Mouse (Mus musculus) kidney, postnatal 0 days (tissue): ENCODE data around the gene Epha2. TPM values are rescaled to one million over a fixed set of nuclear protein-coding genes. Genes with fewer than 3 reads are reported as not detected.

Source experiments
- ATAC-seq: fragments of 200-750 bp; cut with Nextera tagmentation; replicated peaks from 2 replicates; pipeline ENCODE4 v1.8.0; 2017; ENCODE audit warnings: low read depth, moderate number of reproducible peaks, moderate TSS enrichment, moderate library complexity; ENCODE audit not compliant: low FRiP score
- DNase-seq: peaks from one replicate; pipeline ENCODE4 v3.0.0-alpha.2; 2016; ENCODE audit warnings: low spot score
- H3K27ac ChIP-seq: fragments of 300-500 bp; sonication (generic); 2 replicates; pipeline ENCODE4 v1.5.1; 2014; ENCODE audit warnings: mild to moderate bottlenecking
- H3K27me3 ChIP-seq: fragments of 300-500 bp; sonication (generic); 2 replicates; pipeline ENCODE4 v1.6.1; 2014; ENCODE audit warnings: low read length, mixed read lengths; ENCODE audit not compliant: insufficient read depth
- H3K36me3 ChIP-seq: fragments of 300-500 bp; sonication (generic); 2 replicates; pipeline ENCODE4 v1.6.1; 2014; ENCODE audit warnings: low read length, mixed read lengths; ENCODE audit not compliant: insufficient read depth
- H3K4me1 ChIP-seq: fragments of 300-500 bp; sonication (generic); replicated peaks from 2 replicates; pipeline ENCODE4 v1.6.1; 2014; ENCODE audit warnings: antibody characterized with exemption, low read length, mixed read lengths; ENCODE audit not compliant: insufficient read depth
- H3K4me2 ChIP-seq: fragments of 300-500 bp; sonication (generic); 2 replicates; pipeline ENCODE4 v1.6.1; 2014; ENCODE audit warnings: mild to moderate bottlenecking, low read length, moderate library complexity, mixed read lengths
- H3K4me3 ChIP-seq: fragments of 300-500 bp; sonication (generic); replicated peaks from 2 replicates; pipeline ENCODE4 v1.5.1; 2014; ENCODE audit warnings: low read depth, low read length
- H3K9ac ChIP-seq: fragments of 300-500 bp; sonication (generic); 2 replicates; pipeline ENCODE4 v1.6.1; 2014; ENCODE audit warnings: low read depth, low read length
- H3K9me3 ChIP-seq: fragments of 300-500 bp; sonication (generic); replicated peaks from 2 replicates; pipeline ENCODE4 v1.6.1; 2016; ENCODE audit warnings: low read length, inconsistent platforms, mixed read lengths
- CTCF ChIP-seq: IDR thresholded peaks from 2 replicates; pipeline ENCODE4 v1.5.1; 2016; ENCODE audit warnings: antibody characterized with exemption, low read depth, mild to moderate bottlenecking, moderate library complexity
- WGBS: fragments of 180-500 bp; shearing (Covaris S2); extraction: QIAGEN DNeasy Blood & Tissue Kit; methylation state at CpG from one replicate; pipeline ENCODE4 v1.1.7; 2014; 5-methylcytosine and 5-hydroxymethylcytosine counted together
- polyA plus RNA-seq: library from polyadenylated mRNA; unstranded; fragments of >200 nt; fragmentation: Nextera tagmentation; extraction: Ambion mirVana; gene quantifications from 2 replicates; pipeline ENCODE4 v1.2.1, GENCODE M21; 2015

Epha2 gene
- polyA plus RNA-seq, 1 experiment from 2014 or later: 5.6 TPM

DNA sequence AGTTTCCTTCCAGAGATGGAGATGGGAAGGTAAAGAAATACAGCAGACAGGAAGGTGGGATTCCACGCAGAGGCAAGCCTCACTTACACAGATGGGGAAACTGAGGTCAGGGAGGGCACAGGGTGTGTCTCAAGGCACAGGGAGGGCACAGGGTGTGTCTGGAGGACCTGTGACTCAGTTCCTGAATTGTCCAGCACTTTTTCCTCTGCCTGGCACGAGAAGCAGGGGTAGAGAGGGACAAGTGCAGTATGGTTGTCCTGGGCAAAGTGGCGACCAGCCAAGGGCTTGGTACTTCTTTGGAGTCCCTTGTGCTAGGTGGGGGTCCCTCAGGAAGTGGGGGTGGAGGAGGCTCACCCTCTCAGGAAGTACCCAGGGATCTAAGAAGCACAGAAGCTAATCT lies 19.0 kb upstream of the Epha2 start:
- 52% methylated on average over 3 of the region's 3 CpGs for WGBS
- H3K27ac ChIP-seq: peak overlapping the region; percentile 8; the same call in 1 of the 2 replicates
- no peaks in the 10 kb centered on the region for H3K27me3 ChIP-seq
- H3K4me1 ChIP-seq: peaks cover 33% of the 10 kb centered on the region
- no peak overlapping the region for H3K4me2 ChIP-seq
- no peak overlapping the region for H3K4me3 ChIP-seq
- H3K9me3 ChIP-seq: no peaks in the 10 kb centered on the region
- no peak overlapping the region for H3K9ac ChIP-seq
- no peak for DNase-seq
- no peaks in the 10 kb centered on the region for H3K36me3 ChIP-seq
- no peak for TF ChIP-seq CTCF
- no peak for ATAC-seq

DNA sequence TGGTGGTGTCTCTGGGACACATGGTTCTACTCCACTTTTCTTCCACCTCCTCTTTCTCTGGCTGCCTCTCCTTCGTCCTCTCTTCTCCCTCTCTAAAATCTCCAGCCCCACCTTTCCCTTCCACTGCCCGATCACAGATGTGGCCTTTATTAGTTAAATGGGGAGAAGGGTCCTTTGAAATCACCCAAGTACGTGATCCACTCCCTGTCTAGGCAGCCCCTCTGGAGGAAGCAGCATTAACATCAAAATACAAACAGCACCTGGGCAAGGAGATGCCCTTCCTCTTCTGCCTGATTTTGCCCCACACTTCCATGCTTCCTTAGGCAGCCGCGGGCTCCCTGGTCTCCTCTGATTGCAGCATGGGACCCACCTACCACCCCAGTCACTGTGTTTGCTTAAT lies 18.4 kb upstream of the Epha2 start:
- no peak overlapping the region for H3K4me2 ChIP-seq
- TF ChIP-seq CTCF: no peak
- no peak overlapping the region for H3K27ac ChIP-seq
- no peak overlapping the region for H3K9ac ChIP-seq
- H3K27me3 ChIP-seq: no peaks in the 10 kb centered on the region
- H3K36me3 ChIP-seq: no peaks in the 10 kb centered on the region
- ATAC-seq (no peak), DNase-seq (no peak)
- no peaks in the 10 kb centered on the region for H3K9me3 ChIP-seq
- WGBS: 62% methylated on average over 5 of the region's 5 CpGs
- H3K4me3 ChIP-seq: no peak overlapping the region
- H3K4me1 ChIP-seq: peaks cover 38% of the 10 kb centered on the region

DNA sequence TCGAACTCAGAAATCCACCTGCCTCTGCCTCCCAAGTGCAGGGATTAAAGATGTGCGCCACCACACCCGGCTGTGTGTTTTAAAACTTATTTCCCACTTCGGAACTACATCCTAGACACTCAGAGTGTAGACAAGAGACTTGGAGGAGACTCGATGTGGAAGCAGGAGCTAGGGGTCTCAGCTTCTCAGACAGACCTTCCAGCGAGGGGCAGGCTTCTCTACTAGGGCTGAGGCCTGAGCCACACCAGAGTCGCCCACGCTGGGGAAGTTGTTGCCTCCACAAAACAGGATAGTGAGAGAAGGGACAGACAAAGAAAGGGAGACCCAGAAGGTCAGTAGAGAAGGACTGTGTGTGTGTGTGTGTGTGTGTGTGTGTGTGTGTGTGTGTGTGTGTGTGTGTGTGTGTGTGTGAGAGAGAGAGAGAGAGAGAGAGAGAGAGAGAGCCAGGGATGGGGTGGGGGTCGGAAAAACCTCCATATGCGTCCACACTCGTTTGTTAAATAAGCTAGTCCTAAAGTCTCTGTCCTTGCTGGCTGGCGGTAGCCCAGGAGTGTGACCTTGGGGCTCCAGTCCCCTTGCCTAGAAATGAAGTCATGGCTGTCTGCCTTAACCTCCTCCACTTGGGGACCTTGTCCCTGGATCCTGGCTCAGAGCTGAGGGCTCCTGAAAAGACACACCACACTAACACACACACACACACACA lies 17.7 kb upstream of the Epha2 start:
- H3K27ac ChIP-seq: no peak overlapping the region
- no peak overlapping the region for H3K4me3 ChIP-seq
- H3K27me3 ChIP-seq: no peaks in the 10 kb centered on the region
- H3K9ac ChIP-seq: 0 out of 2 replicates have a peak overlapping the region, but pooled peaks have one; percentile 6
- peaks cover 32% of the 10 kb centered on the region for H3K4me1 ChIP-seq
- no peaks in the 10 kb centered on the region for H3K36me3 ChIP-seq
- H3K9me3 ChIP-seq: no peaks in the 10 kb centered on the region
- TF ChIP-seq CTCF: no peak
- no peak overlapping the region for H3K4me2 ChIP-seq
- 64% methylated on average over 12 of the region's 12 CpGs for WGBS
- ATAC-seq (no peak), DNase-seq (no peak)

DNA sequence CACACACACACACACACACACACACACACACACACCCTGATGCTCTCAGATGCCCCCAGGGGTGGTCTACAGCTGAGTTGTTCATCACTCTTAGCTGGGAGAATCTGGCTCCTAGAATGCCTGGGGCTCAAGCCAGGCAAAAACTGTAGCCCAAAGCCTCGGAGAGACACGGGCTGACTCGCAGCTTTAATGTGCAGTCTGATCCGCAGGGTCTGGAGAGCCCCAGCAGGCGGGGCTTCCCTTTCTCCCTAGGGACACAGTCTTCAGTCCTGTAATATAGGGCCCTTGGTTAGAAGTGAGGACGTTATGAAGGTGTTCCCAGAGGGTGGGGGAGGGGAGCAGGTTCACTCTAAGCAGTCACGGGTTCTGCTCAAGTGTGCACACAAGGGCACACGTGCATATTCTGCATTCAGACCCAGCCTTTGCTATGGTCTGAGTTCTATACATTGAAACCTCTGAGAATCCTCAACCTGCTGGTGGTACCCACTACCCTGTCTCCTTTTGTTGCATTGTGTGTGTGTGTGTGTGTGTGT lies 17.1 kb upstream of the Epha2 start:
- no peak overlapping the region for H3K4me3 ChIP-seq
- DNase-seq (no peak), ATAC-seq (no peak)
- 20% methylated on average over 8 of the region's 8 CpGs for WGBS
- no peaks in the 10 kb centered on the region for H3K27me3 ChIP-seq
- H3K9ac ChIP-seq: 0 out of 2 replicates have a peak overlapping the region, but pooled peaks have one; percentile 6
- no peak for TF ChIP-seq CTCF
- no peak overlapping the region for H3K4me2 ChIP-seq
- peaks cover 28% of the 10 kb centered on the region for H3K4me1 ChIP-seq
- H3K9me3 ChIP-seq: no peaks in the 10 kb centered on the region
- H3K36me3 ChIP-seq: no peaks in the 10 kb centered on the region
- H3K27ac ChIP-seq: no peak overlapping the region

DNA sequence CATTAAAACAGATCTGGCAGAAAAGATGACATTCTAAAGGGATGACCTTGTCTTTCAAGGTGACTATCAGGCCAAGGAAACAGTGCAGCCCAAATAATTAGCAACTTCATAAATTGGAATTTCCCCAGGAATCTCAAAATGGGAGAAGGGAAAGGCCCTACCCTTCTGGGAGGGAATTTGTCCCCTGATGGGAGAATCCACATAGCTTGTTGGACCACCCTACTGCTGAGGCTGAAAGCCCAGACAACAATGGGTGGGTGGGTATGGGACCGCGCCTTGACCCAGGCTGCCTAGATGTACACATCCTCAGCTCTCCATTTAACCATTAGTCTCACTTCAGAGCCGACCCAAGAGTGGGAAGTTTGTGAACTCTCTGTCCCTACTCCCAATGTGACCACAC lies 16.6 kb upstream of the Epha2 start:
- TF ChIP-seq CTCF: no peak
- H3K4me3 ChIP-seq: no peak overlapping the region
- no peaks in the 10 kb centered on the region for H3K9me3 ChIP-seq
- no peak overlapping the region for H3K27ac ChIP-seq
- 77% methylated on average over 3 of the region's 3 CpGs for WGBS
- H3K27me3 ChIP-seq: no peaks in the 10 kb centered on the region
- no peaks in the 10 kb centered on the region for H3K36me3 ChIP-seq
- no peak for ATAC-seq
- H3K4me1 ChIP-seq: peaks cover 24% of the 10 kb centered on the region
- DNase-seq: no peak
- no peak overlapping the region for H3K9ac ChIP-seq
- no peak overlapping the region for H3K4me2 ChIP-seq

DNA sequence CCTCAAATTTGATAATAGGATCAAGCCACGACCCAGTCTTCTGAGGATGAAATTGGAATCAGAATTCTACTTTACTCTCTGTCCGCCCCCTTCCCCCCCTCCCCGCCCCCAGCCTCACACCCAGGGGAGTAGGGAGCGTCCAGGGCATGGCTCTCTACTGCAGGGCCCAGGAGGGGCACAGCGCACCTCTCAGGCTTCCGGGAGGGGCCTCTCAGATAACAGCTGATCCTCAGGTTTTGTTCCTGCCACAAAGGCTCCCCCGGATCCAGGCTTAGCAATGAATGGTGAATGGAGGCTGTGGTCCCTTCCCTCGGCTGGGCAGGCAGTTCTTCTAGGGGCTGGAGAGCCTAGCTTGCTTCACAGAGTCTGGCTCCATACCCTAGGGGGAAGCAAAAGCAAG lies 15.9 kb upstream of the Epha2 start:
- 48% methylated on average over 8 of the region's 8 CpGs for WGBS
- Histone ChIP-seq H3K9me3 (no peaks in the 10 kb centered on the region), H3K4me1 (peaks cover 24% of the 10 kb centered on the region), H3K27ac (no peak overlapping the region), H3K4me3 (no peak overlapping the region), H3K27me3 (no peaks in the 10 kb centered on the region), H3K36me3 (no peaks in the 10 kb centered on the region), H3K9ac (no peak overlapping the region), H3K4me2 (no peak overlapping the region)
- no peak for ATAC-seq
- TF ChIP-seq CTCF: no peak
- DNase-seq: no peak
